Mouse (Mus musculus): ENCODE results near the gene Nme3. TPM values are rescaled to one million over a fixed set of nuclear protein-coding genes. Genes with fewer than 3 reads are reported as not detected.

Nme3 gene
- polyA plus RNA-seq, 2 experiments from 2014 or later, result 51.5 to 53.2 TPM

- ATAC-seq, result no peak
Observed at GRCm38 (mm10) chr17:24881738-24882440, 14.4 kb upstream of the Nme3 start.

- ATAC-seq, result no peak
Observed at GRCm38 (mm10) chr17:24884391-24884790, 11.9 kb upstream of the Nme3 start.

- no peak for ATAC-seq
Observed at GRCm38 (mm10) chr17:24885356-24886133, 10.8 kb upstream of the Nme3 start.

- peak; percentile 95 for ATAC-seq
Observed at GRCm38 (mm10) chr17:24886134-24886931, 10.0 kb upstream of the Nme3 start, which contains the start of the genes Nubp2 and Spsb3. Gene Nubp2, minus strand, starts transcription at chr17:24886349. Gene Spsb3, plus strand, starts transcription at chr17:24886643.

- ATAC-seq, result no peak
Observed at GRCm38 (mm10) chr17:24886932-24887271, 9.4 kb upstream of the Nme3 start.

- peak; percentile 22 for ATAC-seq
Observed at GRCm38 (mm10) chr17:24887291-24888080, 8.8 kb upstream of the Nme3 start.

GRCm38 (mm10) chr17:24888862-24889261 is 7.4 kb upstream of the Nme3 start:
- no peak for ATAC-seq

- no peak for ATAC-seq
Observed at GRCm38 (mm10) chr17:24890151-24891092, 5.9 kb upstream of the Nme3 start.

- ATAC-seq, result no peak
Observed at GRCm38 (mm10) chr17:24891321-24891720, 5.0 kb upstream of the Nme3 start.

- no peak for ATAC-seq
Observed at GRCm38 (mm10) chr17:24892785-24893184, 3.5 kb upstream of the Nme3 start.

GRCm38 (mm10) chr17:24893276-24893675 is 3.0 kb upstream of the Nme3 start:
- no peak for ATAC-seq

GRCm38 (mm10) chr17:24894061-24894994 is 2.0 kb upstream of the Nme3 start:
- peak; percentile 5 for ATAC-seq

- peak; percentile 81 for ATAC-seq
Observed at GRCm38 (mm10) chr17:24894995-24895547, 1.2 kb upstream of the Nme3 start, which contains the start of the genes Eme2 and Mrps34. Gene Eme2, minus strand, starts transcription at chr17:24895087. Gene Mrps34, plus strand, starts transcription at chr17:24895116.

- ATAC-seq, result no peak
Observed at GRCm38 (mm10) chr17:24895571-24896240, 594 bp upstream of the Nme3 start.

- ATAC-seq, result no peak
Observed at GRCm38 (mm10) chr17:24896993-24897269, 631 bp downstream of the Nme3 start.

GRCm38 (mm10) chr17:24897600-24897999 is 1.3 kb downstream of the Nme3 start:
- no peak for ATAC-seq

GRCm38 (mm10) chr17:24898041-24898854 is 1.9 kb downstream of the Nme3 start:
- no peak for ATAC-seq

- ATAC-seq, result no peak
Observed at GRCm38 (mm10) chr17:24899153-24899552, 2.9 kb downstream of the Nme3 start.

Measured in activated CD4-positive, CD25-positive, alpha-beta regulatory T cell, adult 4 months (primary cell).